In genomic region chr1:40680868-40681698, GRCm38 (mm10) we compare ENCODE assay signal across 7 mouse cellular contexts. TPM values are rescaled to one million over a fixed set of nuclear protein-coding genes. Genes with fewer than 3 reads are reported as not detected.
DNase-seq lines count a peak whose midpoint lies in the region; ATAC-seq and TF ChIP-seq lines count a peak whose summit lies in the region.

No protein-coding gene starts in this region.

- DNase-seq in ES-CJ7 (ENCODE audit: low read depth, low spot score) = peak; percentile 40
- peak; percentile 53 to 54 for DNase-seq in adrenal gland, postnatal 36 days
- DNase-seq in frontal cortex, postnatal 36 days (ENCODE audit: low spot score in 2 of 2) = peak; percentile 34 to 44
- DNase-seq in hindbrain, postnatal 0 days (ENCODE audit: low spot score) = peak; percentile 16
- DNase-seq in left cerebral cortex, postnatal 36 days (ENCODE audit: low spot score in 2 of 2) = peak; percentile 36 to 41
- peak; percentile 7 for DNase-seq in splenic B cell, adult 2 months (ENCODE audit: low read depth, low spot score)

- WGBS in hindbrain, postnatal 0 days = under 1% methylated on average over 59 of the region's 90 CpGs

- intact Hi-C loops in left cerebral cortex, postnatal 36 days (cut with DNase I) = no loop called here

- H3K4me3 ChIP-seq in hindbrain, postnatal 0 days (ENCODE audit: low read length) = peak overlapping the region; percentile 59

- H3K9ac ChIP-seq in hindbrain, postnatal 0 days (replicated peaks; ENCODE audit: low read length) = peak overlapping the region; percentile 51

- H3K4me2 ChIP-seq in hindbrain, postnatal 0 days (ENCODE audit: low read depth, low read length) = peak overlapping the region; percentile 99

- 0 out of 2 replicates have a peak, but pooled peaks cover 6% of the 10 kb centered on the region for H3K4me1 ChIP-seq in hindbrain, postnatal 0 days (ENCODE audit: insufficient read depth, low read length)

- peaks cover 4% of the 10 kb centered on the region; the same call in 1 of the 2 replicates for H3K27me3 ChIP-seq in hindbrain, postnatal 0 days (ENCODE audit: insufficient read depth, low read length)
- H3K27me3 ChIP-seq in splenic B cell, adult 2 months (ENCODE audit: control insufficient read depth, insufficient read depth, low read length, poor library complexity, severe bottlenecking) = no peaks in the 10 kb centered on the region; the same call in none of the 2 replicates

- H3K9me3 ChIP-seq in hindbrain, postnatal 0 days (ENCODE audit: low read length) = no peaks in the 10 kb centered on the region

- peak; percentile 83 for ATAC-seq in hindbrain, postnatal 0 days
- peak; percentile 35 for ATAC-seq in megakaryocyte-erythroid progenitor cell, adult 5-6 weeks (replicated peaks; ENCODE audit: low FRiP score, low TSS enrichment, poor library complexity, severe bottlenecking)

- no peak for TF ChIP-seq CTCF in hindbrain, postnatal 0 days (IDR thresholded peaks at IDR 0.05; ENCODE audit: low read depth)

- no peaks in the 10 kb centered on the region for H3K36me3 ChIP-seq in hindbrain, postnatal 0 days (ENCODE audit: insufficient read depth, low read length)
- H3K36me3 ChIP-seq in splenic B cell, adult 2 months (ENCODE audit: control insufficient read depth, insufficient read depth, low read length, poor library complexity, severe bottlenecking) = no peaks in the 10 kb centered on the region

- no peak overlapping the region for H3K27ac ChIP-seq in hindbrain, postnatal 0 days

RNA-seq across cellular contexts. Expression of gene Slc9a2, which starts 0.7 kb away (rescaled TPM):
- under 1 TPM; 0.07 TPM for total RNA-seq in adrenal gland, postnatal 36 days (2021)
- 2.7 and 3.5 TPM in 2 replicates for total RNA-seq in hindbrain, postnatal 0 days (2014; rRNA removed)
- polyA plus RNA-seq in hindbrain, postnatal 0 days (2015; fragmentation: Nextera tagmentation; extraction: Ambion mirVana) = 0.78 and 0.92 TPM in 2 replicates
- 1 to 10 TPM; 1.7 to 3.1 TPM for total RNA-seq in left cerebral cortex, postnatal 36 days (2021)
- not detected in 2 replicates for total RNA-seq in megakaryocyte-erythroid progenitor cell, adult 5-6 weeks (2014; fragmentation: Nextera tagmentation)
- 0.47 and 0.57 TPM in 2 replicates for total RNA-seq in megakaryocyte-erythroid progenitor cell, adult 5-6 weeks (2017)
